Mouse (Mus musculus) heart, postnatal 25 days (tissue): ENCODE results near the gene Tmem165. TPM values are rescaled to one million over a fixed set of nuclear protein-coding genes. Genes with fewer than 3 reads are reported as not detected.

Experiments used
- DNase-seq: peaks from one replicate; pipeline ENCODE4 v3.0.0; 2022; ENCODE audit warnings: low spot score
- intact Hi-C: fragments of 180-260 bp; cut with DNase I; formaldehyde crosslinking; loops from one replicate; pipeline ENCODE4 v1.15.1; 2025
- total RNA-seq, 2 experiments: library from RNA; stranded (reverse); gene quantifications; 2 replicates each; pipeline ENCODE4 v1.2.3; 2021

Tmem165 gene
- total RNA-seq, 2 experiments from 2014 or later = 18.4 to 22.8 TPM

GRCm38 (mm10) chr5:76164827-76165226, 18.9 kb upstream of the Tmem165 start:
- DNase-seq = no peak
- intact Hi-C loops = no loop called here

- intact Hi-C loops = no loop called here
- no peak for DNase-seq
Observed at GRCm38 (mm10) chr5:76170522-76170921, 13.2 kb upstream of the Tmem165 start.

- intact Hi-C loops = no loop called here
- no peak for DNase-seq
Observed at GRCm38 (mm10) chr5:76171039-76171438, 12.6 kb upstream of the Tmem165 start.

GRCm38 (mm10) chr5:76175051-76175450, 8.6 kb upstream of the Tmem165 start:
- DNase-seq = no peak
- intact Hi-C loops = no loop called here

GRCm38 (mm10) chr5:76176411-76176810, 7.3 kb upstream of the Tmem165 start:
- no peak for DNase-seq
- intact Hi-C loops = no loop called here

GRCm38 (mm10) chr5:76176841-76177240, 6.8 kb upstream of the Tmem165 start:
- intact Hi-C loops = no loop called here
- DNase-seq = no peak

GRCm38 (mm10) chr5:76177664-76178063, 6.0 kb upstream of the Tmem165 start:
- intact Hi-C loops = no loop called here
- no peak for DNase-seq

DNA sequence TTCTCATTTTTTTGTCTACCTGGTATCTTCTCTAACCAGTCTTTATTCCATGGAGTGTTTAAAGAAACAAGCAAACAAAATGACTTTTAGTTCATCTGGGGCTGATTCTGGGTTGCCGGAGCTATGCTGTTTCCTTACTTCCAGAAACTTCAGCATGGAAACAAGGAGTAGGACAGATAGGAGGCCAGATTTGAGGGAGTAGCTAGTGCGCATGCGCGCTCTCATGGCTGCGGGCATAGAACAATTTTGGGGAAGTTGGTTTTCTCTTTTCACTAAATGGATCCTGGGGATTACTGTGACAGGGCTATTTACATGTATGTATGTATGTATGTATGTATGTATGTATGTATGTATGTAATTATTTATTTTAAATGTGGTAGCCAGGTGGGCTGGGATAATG, 4.5 kb upstream of the Tmem165 start:
- intact Hi-C loops = no loop called here
- no peak for DNase-seq

DNA sequence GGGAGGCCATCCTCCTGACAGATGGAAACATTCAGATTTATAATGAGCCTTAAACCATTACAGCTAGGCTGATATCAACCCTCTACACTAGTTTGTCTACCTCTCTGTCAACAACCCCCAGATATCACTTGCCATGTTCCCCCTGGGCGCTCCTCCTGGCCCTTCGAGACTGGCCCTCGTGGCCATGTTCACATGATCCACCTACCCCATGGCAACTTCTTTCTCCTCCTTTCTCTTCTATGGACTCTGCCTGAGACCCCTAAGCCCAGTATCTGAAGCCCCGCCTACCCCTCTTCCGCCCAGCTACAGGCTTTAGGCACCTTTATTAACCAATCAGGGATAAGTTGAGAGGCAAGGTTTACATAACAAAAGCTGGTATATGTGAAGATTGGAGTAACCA, 3.9 kb upstream of the Tmem165 start:
- intact Hi-C loops = no loop called here
- DNase-seq = no peak

DNA sequence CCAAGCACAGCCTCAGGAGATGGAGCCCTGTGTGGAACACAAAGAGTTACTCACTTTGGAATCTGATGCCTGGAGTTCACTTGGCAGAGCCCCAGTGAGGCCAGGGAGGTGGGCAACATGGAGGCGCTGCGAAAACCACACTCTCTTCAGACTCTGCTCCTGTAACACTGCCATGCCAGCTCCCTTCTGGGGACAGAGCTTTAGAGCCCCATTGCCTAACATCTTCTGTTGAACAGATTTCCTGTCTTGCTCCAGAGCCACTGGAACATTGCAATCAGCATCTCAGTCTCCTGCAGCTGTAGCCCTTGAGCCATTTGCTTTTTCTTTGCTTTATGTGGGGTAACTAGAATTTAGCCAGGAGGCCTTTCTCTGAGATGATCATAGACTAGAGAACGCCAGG, 1.4 kb upstream of the Tmem165 start:
- DNase-seq = no peak
- intact Hi-C loops = loop anchor here (2.0 kb wide), 1 partner anchor 40 kb away; no protein-coding TSS in a partner anchor

DNA sequence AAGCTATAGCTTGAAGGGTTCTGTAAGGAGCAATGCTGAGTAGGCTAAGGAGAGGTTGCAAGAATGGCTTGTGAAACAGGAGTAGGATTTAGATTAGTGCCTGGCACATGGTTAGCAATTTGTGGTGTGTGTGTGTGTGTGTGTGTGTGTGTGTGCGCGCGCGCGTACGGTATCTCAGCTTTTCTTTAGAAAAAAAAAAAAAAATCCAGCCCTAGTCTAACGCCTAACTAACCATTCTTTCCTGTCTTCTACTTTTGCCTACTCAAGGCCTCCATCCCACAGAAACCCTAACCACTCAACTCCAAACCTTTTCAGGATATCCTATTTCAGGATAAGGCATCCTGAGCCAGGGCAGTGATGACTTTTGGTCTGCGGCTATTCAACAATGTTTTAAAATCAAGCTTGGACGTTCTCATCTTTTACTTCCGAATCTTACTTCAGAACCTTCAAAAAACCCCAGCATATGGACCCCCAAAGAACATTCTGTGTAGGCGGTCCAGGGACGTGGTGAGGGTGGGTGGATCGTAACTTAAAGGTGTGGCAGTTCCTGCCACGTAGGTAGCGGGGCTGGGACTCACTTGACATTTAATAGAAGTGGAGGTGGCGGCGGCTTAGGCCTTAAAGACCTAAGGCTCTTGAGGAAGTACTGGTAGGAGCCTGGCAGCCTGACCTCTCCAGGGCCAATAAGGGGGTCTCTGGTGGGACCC, 484 bp upstream of the Tmem165 start:
- DNase-seq = no peak

DNA sequence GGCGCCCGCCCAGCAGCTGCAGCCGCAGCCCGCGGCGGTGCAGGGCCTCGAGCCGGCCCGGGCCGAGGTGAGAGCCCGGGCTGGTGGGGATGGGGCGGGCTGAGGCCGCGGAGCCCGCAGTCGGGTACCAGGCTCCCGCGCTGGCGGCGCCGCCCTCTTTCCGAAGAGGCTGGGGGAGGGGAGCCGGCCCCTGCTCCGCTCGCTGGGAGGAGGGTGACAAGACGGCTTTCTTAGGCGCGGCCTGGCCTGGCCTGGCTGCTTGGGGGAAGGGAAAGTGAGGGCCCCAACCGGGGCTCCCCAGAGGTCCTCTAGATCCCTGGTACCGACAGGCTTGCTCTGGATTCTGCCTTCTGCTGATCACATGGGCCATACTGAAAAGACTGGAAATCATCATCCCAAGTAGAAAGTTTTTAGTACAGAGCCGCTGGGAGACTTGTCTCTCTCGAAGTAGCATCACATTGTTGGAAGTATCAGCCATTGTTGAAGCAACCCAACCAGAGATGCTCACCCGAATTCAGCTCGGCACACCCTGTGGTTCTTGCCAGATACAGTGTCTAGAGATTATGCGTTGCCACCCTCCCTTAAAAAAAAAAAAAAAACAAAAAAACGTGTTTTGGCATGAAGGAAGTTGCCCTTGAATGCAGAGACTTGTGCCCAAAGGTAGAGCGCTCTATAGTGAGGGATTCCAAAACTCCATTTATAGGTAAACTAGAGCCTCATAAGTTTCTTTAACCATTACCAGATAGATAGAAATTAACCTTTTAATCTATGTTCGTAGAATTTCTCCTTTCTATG, 803 bp downstream of the Tmem165 start:
- intact Hi-C loops = no loop called here

More for the DNA sequence above, 484 bp upstream of the Tmem165 start:
- intact Hi-C loops = loop anchor here (2.0 kb wide), 1 partner anchor 40 kb away; no protein-coding TSS in a partner anchor

GRCm38 (mm10) chr5:76187885-76188284, 4.2 kb downstream of the Tmem165 start:
- no peak for DNase-seq
- intact Hi-C loops = no loop called here

More for the DNA sequence above, 803 bp downstream of the Tmem165 start:
- peak; percentile 40 for DNase-seq

GRCm38 (mm10) chr5:76190609-76191008, 6.9 kb downstream of the Tmem165 start:
- DNase-seq = no peak
- intact Hi-C loops = no loop called here

DNA sequence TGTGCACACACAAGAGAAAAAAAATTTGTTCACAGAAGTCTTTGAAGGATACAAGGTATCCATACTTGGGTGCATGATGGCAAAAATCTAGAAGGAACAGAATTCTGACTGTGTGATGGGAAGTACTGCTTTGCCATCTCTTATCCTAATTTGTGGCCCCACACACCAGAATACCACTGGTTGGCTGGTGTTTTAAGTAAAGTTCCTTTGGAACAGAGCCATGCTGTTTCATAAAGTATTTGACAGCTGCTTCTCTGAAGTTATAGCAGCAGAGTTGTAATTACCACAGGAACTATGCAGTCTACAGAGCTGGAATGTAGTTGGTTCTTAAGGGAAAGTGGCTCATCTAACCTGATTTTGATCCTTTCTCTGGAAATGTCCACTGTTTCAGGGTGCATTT, 9.4 kb downstream of the Tmem165 start:
- no peak for DNase-seq
- intact Hi-C loops = no loop called here

GRCm38 (mm10) chr5:76194377-76194945, 10.8 kb downstream of the Tmem165 start:
- DNase-seq = no peak
- intact Hi-C loops = no loop called here

DNA sequence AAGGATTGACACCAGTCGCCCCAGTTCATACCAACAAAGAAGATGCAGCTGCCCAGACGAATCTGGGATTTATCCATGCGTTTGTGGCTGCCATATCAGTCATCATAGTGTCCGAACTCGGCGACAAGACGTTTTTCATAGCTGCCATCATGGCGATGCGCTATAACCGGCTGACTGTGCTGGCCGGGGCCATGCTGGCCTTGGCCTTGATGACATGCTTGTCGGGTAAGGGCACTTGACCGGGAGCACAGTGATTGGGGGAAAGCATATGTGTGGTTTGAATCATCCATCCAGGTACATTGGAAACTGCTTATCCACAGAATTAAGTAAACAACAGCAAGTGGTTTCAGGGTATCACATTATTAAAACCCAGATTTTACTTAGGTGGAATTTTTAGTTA, 15.7 kb downstream of the Tmem165 start:
- no peak for DNase-seq
- intact Hi-C loops = no loop called here

DNA sequence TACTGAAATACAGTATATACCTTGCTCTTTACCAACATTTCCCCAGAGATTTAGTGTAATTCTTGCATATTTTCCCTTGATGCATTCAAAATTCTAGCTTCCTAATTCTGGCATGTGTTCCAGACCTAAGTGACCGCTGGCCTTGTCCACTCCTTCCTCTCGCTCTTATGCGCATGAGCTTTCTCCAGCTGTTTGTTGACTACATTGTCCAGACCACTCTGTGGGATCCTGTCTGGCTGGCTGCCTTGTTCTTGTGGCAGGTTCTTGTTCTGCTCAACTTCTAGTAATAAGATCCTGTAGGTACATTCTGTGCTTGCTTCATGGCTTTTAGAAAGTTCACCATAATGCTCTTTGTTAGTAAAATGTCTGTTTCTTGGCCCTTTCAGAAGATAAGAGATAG, 19.5 kb downstream of the Tmem165 start:
- DNase-seq = no peak
- intact Hi-C loops = loop anchor here (10.0 kb wide), 1 partner anchor 338 kb away; no protein-coding TSS in a partner anchor

DNA sequence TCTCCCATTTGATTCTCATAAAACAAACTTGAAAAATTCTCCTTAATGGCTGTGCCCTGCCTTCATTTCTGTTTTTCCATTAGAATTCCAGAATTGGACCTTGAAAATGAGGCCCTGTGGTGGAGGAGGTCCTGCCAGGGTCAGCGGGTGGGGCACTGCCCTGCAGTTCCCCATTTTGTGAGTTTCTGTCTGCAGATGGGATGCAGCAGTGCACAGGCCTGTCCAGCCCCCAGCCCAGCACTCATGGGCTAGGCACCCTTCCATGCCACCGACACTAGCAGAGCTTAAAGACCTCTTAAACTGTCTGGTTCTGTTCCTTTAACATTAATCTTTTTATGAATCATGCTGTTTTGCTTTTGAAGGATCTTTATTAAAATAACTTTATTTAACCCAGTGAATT, 22.2 kb downstream of the Tmem165 start:
- intact Hi-C loops = loop anchor here (10.0 kb wide), 1 partner anchor 341 kb away; no protein-coding TSS in a partner anchor
- DNase-seq = no peak

DNA sequence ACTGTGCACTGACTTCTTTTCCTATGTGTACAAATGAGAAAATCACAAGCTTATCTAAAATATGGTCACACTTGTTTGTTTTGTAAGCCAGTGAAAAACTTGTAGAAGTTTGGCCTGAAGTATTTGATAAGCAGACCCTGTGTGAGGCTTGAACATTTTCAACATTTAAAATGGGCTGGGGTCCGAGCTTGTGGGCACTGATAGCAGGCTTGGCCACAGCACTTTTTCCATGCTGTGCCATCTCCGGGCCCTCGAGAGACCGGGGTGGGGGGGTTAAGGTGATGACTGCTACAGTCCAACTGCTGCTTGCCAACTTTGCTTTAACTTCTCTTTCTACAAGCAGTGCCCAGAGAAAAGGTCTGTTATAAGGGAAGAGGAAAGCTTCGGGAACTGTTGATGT, 24.4 kb downstream of the Tmem165 start:
- intact Hi-C loops = loop anchor here (10.0 kb wide), 1 partner anchor 343 kb away; no protein-coding TSS in a partner anchor

GRCm38 (mm10) chr5:76216691-76217090, 33.0 kb downstream of the Tmem165 start:
- DNase-seq = no peak
- intact Hi-C loops = no loop called here

More for the DNA sequence above, 24.4 kb downstream of the Tmem165 start:
- no peak for DNase-seq
